Mouse (Mus musculus): Measurements from ENCODE around the gene Abca6.

DNA sequence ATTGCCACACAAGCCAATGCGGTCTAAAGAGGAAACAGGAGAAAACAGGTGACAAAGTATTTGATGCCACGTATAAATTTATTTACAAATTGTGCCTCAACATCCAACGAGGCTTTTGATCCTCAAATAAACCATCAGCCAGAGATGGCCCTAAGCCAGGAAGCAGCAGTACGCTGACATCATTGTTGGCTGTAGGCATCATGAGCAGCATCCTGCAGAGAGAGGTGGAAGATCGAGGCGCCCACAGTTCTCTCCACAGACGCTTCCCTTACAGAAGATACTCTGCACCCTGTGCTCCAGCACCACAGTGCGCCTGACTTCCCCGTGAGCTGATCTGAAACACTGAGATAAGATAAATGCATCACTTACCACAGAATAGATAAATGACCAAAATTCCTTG, 36.1 kb upstream of the Abca6 start:
- TF ChIP-seq EP300 (IDR thresholded peaks at IDR 0.05; ENCODE audit: low read length) (no peak), CTCF (conservative IDR thresholded peaks at IDR 0.05 in 1 of 2, IDR thresholded peaks at IDR 0.05 in 1 of 2; ENCODE audit: low read depth in 2 of 2, low read length in 2 of 2) (no peak), MAX (IDR thresholded peaks at IDR 0.05; ENCODE audit: low read length) (no peak), CHD2 (IDR thresholded peaks at IDR 0.05; ENCODE audit: low read length) (no peak), ELF1 (IDR thresholded peaks at IDR 0.05; ENCODE audit: low read depth, low read length) (no peak), POLR2A (IDR thresholded peaks at IDR 0.05; ENCODE audit: low read depth, low read length) (no peak), HCFC1 (IDR thresholded peaks at IDR 0.05; ENCODE audit: low read depth, low read length) (no peak), ZC3H11A (IDR thresholded peaks at IDR 0.05; ENCODE audit: low read depth, low read length) (no peak), UBTF (IDR thresholded peaks at IDR 0.05; ENCODE audit: low read depth, low read length) (no peak), MEF2A (IDR thresholded peaks at IDR 0.05; ENCODE audit: borderline replicate concordance, low read depth, low read length) (no peak), TCF12 (IDR thresholded peaks at IDR 0.05; ENCODE audit: low read depth, low read length) (no peak), RCOR1 (conservative IDR thresholded peaks at IDR 0.05; ENCODE audit: low read depth, low read length) (no peak), MAFK (IDR thresholded peaks at IDR 0.05; ENCODE audit: insufficient replicate concordance, low read length) (no peak)
